Mouse (Mus musculus): Measurements from ENCODE around the gene Jazf1. TPM values are rescaled to one million over a fixed set of nuclear protein-coding genes. Genes with fewer than 3 reads are reported as not detected.

Jazf1 gene
- polyA plus RNA-seq, 1 experiment from 2014 or later = 56.4 TPM

GRCm38 (mm10) chr6:52775956-52776355 lies 292.5 kb downstream of the Jazf1 start:
- 90% methylated on average over 8 of the region's 8 CpGs for WGBS
- no peaks in the 10 kb centered on the region for H3K4me1 ChIP-seq (ENCODE audit: control insufficient read depth, insufficient read depth, low read depth, low read length)
- no peak overlapping the region for H3K27ac ChIP-seq (ENCODE audit: low read depth, low read length)
- no peak overlapping the region for H3K9ac ChIP-seq (ENCODE audit: low read depth, low read length)
- H3K4me3 ChIP-seq (ENCODE audit: low read length) = no peak overlapping the region
- H3K36me3 ChIP-seq (ENCODE audit: control insufficient read depth, insufficient read depth, low read length) = no peaks in the 10 kb centered on the region
- H3K9me3 ChIP-seq (ENCODE audit: control insufficient read depth, low read length) = no peaks in the 10 kb centered on the region
- ATAC-seq = no peak
- H3K27me3 ChIP-seq (replicated peaks; ENCODE audit: control insufficient read depth, insufficient read depth, low read length) = no peaks in the 10 kb centered on the region
- H3K4me2 ChIP-seq (ENCODE audit: low read length) = no peak overlapping the region

DNA sequence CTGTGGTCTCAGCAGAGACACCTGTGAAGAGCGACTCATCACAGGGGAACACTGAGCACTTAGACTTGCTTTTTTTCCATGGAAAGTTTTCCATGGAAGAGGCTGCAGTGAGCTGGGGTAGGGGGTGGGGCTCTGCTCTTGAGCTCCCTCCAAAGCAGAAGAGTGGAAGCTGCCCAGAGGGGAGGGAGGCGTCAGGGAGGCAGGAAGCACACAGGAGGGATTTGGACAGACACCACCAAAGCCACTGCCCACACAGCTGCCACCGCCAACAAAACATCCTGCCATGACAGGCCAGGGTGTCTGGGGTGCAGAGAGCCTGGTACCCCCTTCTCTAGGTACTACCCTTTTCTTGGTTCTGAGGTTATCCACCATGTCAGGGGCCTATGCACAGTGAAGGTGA lies 293.1 kb downstream of the Jazf1 start:
- no peaks in the 10 kb centered on the region for H3K9me3 ChIP-seq (ENCODE audit: control insufficient read depth, low read length)
- no peaks in the 10 kb centered on the region for H3K4me1 ChIP-seq (ENCODE audit: control insufficient read depth, insufficient read depth, low read depth, low read length)
- H3K4me3 ChIP-seq (ENCODE audit: low read length) = no peak overlapping the region
- H3K36me3 ChIP-seq (ENCODE audit: control insufficient read depth, insufficient read depth, low read length) = 0 out of 2 replicates have a peak, but pooled peaks cover under 1% of the 10 kb centered on the region
- no peak overlapping the region for H3K27ac ChIP-seq (ENCODE audit: low read depth, low read length)
- H3K4me2 ChIP-seq (ENCODE audit: low read length) = no peak overlapping the region
- WGBS = 91% methylated on average over 3 of the region's 3 CpGs
- H3K27me3 ChIP-seq (replicated peaks; ENCODE audit: control insufficient read depth, insufficient read depth, low read length) = no peaks in the 10 kb centered on the region
- no peak for ATAC-seq
- H3K9ac ChIP-seq (ENCODE audit: low read depth, low read length) = no peak overlapping the region

DNA sequence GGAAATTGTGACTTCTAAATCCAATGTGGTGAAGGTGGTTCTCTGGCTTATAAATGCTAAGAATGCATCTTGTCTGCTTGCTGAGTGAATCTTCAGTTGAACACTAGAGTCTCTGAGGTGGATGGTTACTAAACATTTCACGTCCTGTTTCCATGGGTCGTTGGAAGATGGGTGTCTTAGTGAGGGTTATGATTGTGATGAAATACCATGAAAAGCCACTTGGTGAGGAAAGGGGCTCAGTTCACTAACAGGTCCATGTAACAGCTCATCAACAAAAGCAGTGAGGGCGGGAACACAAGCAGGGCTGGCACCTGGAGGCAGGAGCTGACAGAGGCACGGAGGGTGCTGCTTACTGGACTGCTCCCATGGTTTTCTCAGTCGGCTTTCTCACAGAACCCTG lies 295.3 kb downstream of the Jazf1 start:
- no peak overlapping the region for H3K27ac ChIP-seq (ENCODE audit: low read depth, low read length)
- no peaks in the 10 kb centered on the region for H3K9me3 ChIP-seq (ENCODE audit: control insufficient read depth, low read length)
- no peak overlapping the region for H3K4me3 ChIP-seq (ENCODE audit: low read length)
- no peak overlapping the region for H3K9ac ChIP-seq (ENCODE audit: low read depth, low read length)
- 0 out of 2 replicates have a peak, but pooled peaks cover 3% of the 10 kb centered on the region for H3K36me3 ChIP-seq (ENCODE audit: control insufficient read depth, insufficient read depth, low read length)
- ATAC-seq = no peak
- H3K4me2 ChIP-seq (ENCODE audit: low read length) = no peak overlapping the region
- WGBS = 88% methylated on average over 5 of the region's 5 CpGs
- H3K27me3 ChIP-seq (replicated peaks; ENCODE audit: control insufficient read depth, insufficient read depth, low read length) = no peaks in the 10 kb centered on the region
- H3K4me1 ChIP-seq (ENCODE audit: control insufficient read depth, insufficient read depth, low read depth, low read length) = no peaks in the 10 kb centered on the region

GRCm38 (mm10) chr6:52770789-52771188 lies 297.6 kb downstream of the Jazf1 start:
- no peak for ATAC-seq
- H3K9ac ChIP-seq (ENCODE audit: low read depth, low read length) = no peak overlapping the region
- H3K27ac ChIP-seq (ENCODE audit: low read depth, low read length) = no peak overlapping the region
- H3K9me3 ChIP-seq (ENCODE audit: control insufficient read depth, low read length) = no peaks in the 10 kb centered on the region
- H3K4me2 ChIP-seq (ENCODE audit: low read length) = no peak overlapping the region
- 76% methylated on average over 1 of the region's 1 CpGs for WGBS
- H3K27me3 ChIP-seq (replicated peaks; ENCODE audit: control insufficient read depth, insufficient read depth, low read length) = no peaks in the 10 kb centered on the region
- no peaks in the 10 kb centered on the region for H3K4me1 ChIP-seq (ENCODE audit: control insufficient read depth, insufficient read depth, low read depth, low read length)
- no peak overlapping the region for H3K4me3 ChIP-seq (ENCODE audit: low read length)
- peaks cover 14% of the 10 kb centered on the region for H3K36me3 ChIP-seq (ENCODE audit: control insufficient read depth, insufficient read depth, low read length)

- Histone ChIP-seq H3K27ac (ENCODE audit: low read depth, low read length) (no peak overlapping the region), H3K4me3 (ENCODE audit: low read length) (no peak overlapping the region), H3K9ac (ENCODE audit: low read depth, low read length) (no peak overlapping the region), H3K27me3 (replicated peaks; ENCODE audit: control insufficient read depth, insufficient read depth, low read length) (no peaks in the 10 kb centered on the region), H3K9me3 (ENCODE audit: control insufficient read depth, low read length) (no peaks in the 10 kb centered on the region), H3K36me3 (ENCODE audit: control insufficient read depth, insufficient read depth, low read length) (peaks cover 13% of the 10 kb centered on the region), H3K4me1 (ENCODE audit: control insufficient read depth, insufficient read depth, low read depth, low read length) (no peaks in the 10 kb centered on the region), H3K4me2 (ENCODE audit: low read length) (no peak overlapping the region)
- 72% methylated on average over 7 of the region's 7 CpGs for WGBS
- no peak for ATAC-seq
Measured at GRCm38 (mm10) chr6:52765206-52765605, 303.2 kb downstream of the Jazf1 start.

GRCm38 (mm10) chr6:52752832-52753231 lies 315.6 kb downstream of the Jazf1 start:
- Histone ChIP-seq H3K27ac (ENCODE audit: low read depth, low read length) (no peak overlapping the region), H3K4me3 (ENCODE audit: low read length) (no peak overlapping the region), H3K4me2 (ENCODE audit: low read length) (no peak overlapping the region), H3K4me1 (ENCODE audit: control insufficient read depth, insufficient read depth, low read depth, low read length) (no peaks in the 10 kb centered on the region), H3K9me3 (ENCODE audit: control insufficient read depth, low read length) (no peaks in the 10 kb centered on the region), H3K27me3 (replicated peaks; ENCODE audit: control insufficient read depth, insufficient read depth, low read length) (no peaks in the 10 kb centered on the region), H3K9ac (ENCODE audit: low read depth, low read length) (no peak overlapping the region), H3K36me3 (ENCODE audit: control insufficient read depth, insufficient read depth, low read length) (peaks cover 22% of the 10 kb centered on the region)
- 95% methylated on average over 5 of the region's 5 CpGs for WGBS
- no peak for ATAC-seq

DNA sequence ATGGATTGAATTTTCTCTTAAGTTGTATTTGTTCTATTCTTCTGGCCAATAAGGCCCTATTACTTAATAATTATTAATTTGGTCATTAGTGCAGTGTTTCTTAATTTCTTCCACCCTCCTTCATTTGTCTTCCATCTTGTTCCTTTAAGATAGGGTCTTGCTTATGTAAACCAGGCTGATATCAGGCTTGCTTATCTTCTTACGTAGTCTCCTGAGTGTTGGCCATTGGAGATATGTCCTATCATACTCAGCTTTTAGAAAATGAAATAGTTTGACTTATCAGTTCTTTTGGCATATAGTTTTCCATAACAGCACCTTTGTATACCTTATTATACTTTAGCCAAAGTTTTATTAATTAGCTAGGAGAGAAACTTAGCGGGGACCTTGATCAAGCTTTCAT lies 333.8 kb downstream of the Jazf1 start:
- 97% methylated on average over 2 of the region's 2 CpGs for WGBS
- Histone ChIP-seq H3K9ac (ENCODE audit: low read depth, low read length) (no peak overlapping the region), H3K4me1 (ENCODE audit: control insufficient read depth, insufficient read depth, low read depth, low read length) (no peaks in the 10 kb centered on the region), H3K27ac (ENCODE audit: low read depth, low read length) (no peak overlapping the region), H3K36me3 (ENCODE audit: control insufficient read depth, insufficient read depth, low read length) (peaks cover 9% of the 10 kb centered on the region), H3K4me3 (ENCODE audit: low read length) (no peak overlapping the region), H3K27me3 (replicated peaks; ENCODE audit: control insufficient read depth, insufficient read depth, low read length) (no peaks in the 10 kb centered on the region), H3K4me2 (ENCODE audit: low read length) (no peak overlapping the region), H3K9me3 (ENCODE audit: control insufficient read depth, low read length) (no peaks in the 10 kb centered on the region)
- no peak for ATAC-seq

- 88% methylated on average over 4 of the region's 4 CpGs for WGBS
- H3K4me1 ChIP-seq (ENCODE audit: control insufficient read depth, insufficient read depth, low read depth, low read length) = no peaks in the 10 kb centered on the region
- no peaks in the 10 kb centered on the region for H3K9me3 ChIP-seq (ENCODE audit: control insufficient read depth, low read length)
- H3K4me3 ChIP-seq (ENCODE audit: low read length) = no peak overlapping the region
- no peaks in the 10 kb centered on the region for H3K27me3 ChIP-seq (replicated peaks; ENCODE audit: control insufficient read depth, insufficient read depth, low read length)
- peaks cover 7% of the 10 kb centered on the region for H3K36me3 ChIP-seq (ENCODE audit: control insufficient read depth, insufficient read depth, low read length)
- no peak overlapping the region for H3K9ac ChIP-seq (ENCODE audit: low read depth, low read length)
- H3K27ac ChIP-seq (ENCODE audit: low read depth, low read length) = no peak overlapping the region
- no peak overlapping the region for H3K4me2 ChIP-seq (ENCODE audit: low read length)
- no peak for ATAC-seq
Measured at GRCm38 (mm10) chr6:52730338-52730737, 338.1 kb downstream of the Jazf1 start.

GRCm38 (mm10) chr6:52724805-52725439 lies 343.5 kb downstream of the Jazf1 start:
- H3K4me2 ChIP-seq (ENCODE audit: low read length) = no peak overlapping the region
- ATAC-seq = no peak
- no peak overlapping the region for H3K9ac ChIP-seq (ENCODE audit: low read depth, low read length)
- H3K9me3 ChIP-seq (ENCODE audit: control insufficient read depth, low read length) = no peaks in the 10 kb centered on the region
- no peaks in the 10 kb centered on the region for H3K4me1 ChIP-seq (ENCODE audit: control insufficient read depth, insufficient read depth, low read depth, low read length)
- H3K27me3 ChIP-seq (replicated peaks; ENCODE audit: control insufficient read depth, insufficient read depth, low read length) = no peaks in the 10 kb centered on the region
- peaks cover 7% of the 10 kb centered on the region for H3K36me3 ChIP-seq (ENCODE audit: control insufficient read depth, insufficient read depth, low read length)
- no peak overlapping the region for H3K27ac ChIP-seq (ENCODE audit: low read depth, low read length)
- WGBS = 59% methylated on average over 8 of the region's 8 CpGs
- no peak overlapping the region for H3K4me3 ChIP-seq (ENCODE audit: low read length)

Data from hindbrain, embryonic 16.5 days (tissue).